Mouse (Mus musculus) embryonic facial prominence, embryonic 11.5 days (tissue): ENCODE results near the gene Cd37. TPM values are rescaled to one million over a fixed set of nuclear protein-coding genes. Genes with fewer than 3 reads are reported as not detected.

Experiments used
- ATAC-seq: fragments of 200-750 bp; cut with Nextera tagmentation; replicated peaks from 2 replicates; pipeline ENCODE4 v1.8.0; 2017; ENCODE audit warnings: low read depth; ENCODE audit not compliant: insufficient number of reproducible peaks, low FRiP score, low TSS enrichment
- DNase-seq: peaks from one replicate; pipeline ENCODE4 v3.0.0-alpha.2; 2015; ENCODE audit warnings: low spot score
- H3K27ac ChIP-seq: fragments of 300-500 bp; sonication (generic); replicated peaks from 2 replicates; pipeline ENCODE4 v1.5.1; 2014; ENCODE audit warnings: mild to moderate bottlenecking, low read depth, low read length, control low read depth
- H3K27me3 ChIP-seq: fragments of 300-500 bp; sonication (generic); 2 replicates; pipeline ENCODE4 v1.6.1; 2014; ENCODE audit warnings: mild to moderate bottlenecking, low read length, moderate library complexity, mixed read lengths; ENCODE audit not compliant: control insufficient read depth, insufficient read depth
- H3K36me3 ChIP-seq: fragments of 300-500 bp; sonication (generic); replicated peaks from 2 replicates; pipeline ENCODE4 v1.6.1; 2014; ENCODE audit warnings: low read depth, mild to moderate bottlenecking, low read length, moderate library complexity, mixed read lengths; ENCODE audit not compliant: control insufficient read depth, insufficient read depth
- H3K4me1 ChIP-seq: fragments of 300-500 bp; sonication (generic); 2 replicates; pipeline ENCODE4 v1.6.1; 2014; ENCODE audit warnings: low read length, mixed read lengths; ENCODE audit not compliant: control insufficient read depth, insufficient read depth
- H3K4me2 ChIP-seq: fragments of 300-500 bp; sonication (generic); 2 replicates; pipeline ENCODE4 v1.6.1; 2014; ENCODE audit warnings: low read depth, mild to moderate bottlenecking, control low read depth, low read length, moderate library complexity
- H3K4me3 ChIP-seq: fragments of 300-500 bp; sonication (generic); 2 replicates; pipeline ENCODE4 v1.5.1; 2014; ENCODE audit warnings: low read depth, low read length, control low read depth
- H3K9ac ChIP-seq: fragments of 300-500 bp; sonication (generic); replicated peaks from 2 replicates; pipeline ENCODE4 v1.6.1; 2014; ENCODE audit warnings: mild to moderate bottlenecking, control low read depth, low read length
- H3K9me3 ChIP-seq: fragments of 300-500 bp; sonication (generic); replicated peaks from 2 replicates; pipeline ENCODE4 v1.6.1; 2016; ENCODE audit warnings: mild to moderate bottlenecking, low read length, inconsistent platforms, mixed read lengths; ENCODE audit not compliant: control insufficient read depth
- WGBS: fragments of 180-500 bp; shearing (Covaris S2); extraction: QIAGEN DNeasy Blood & Tissue Kit; methylation state at CpG from one replicate; pipeline ENCODE4 v1.1.7; 2014; 5-methylcytosine and 5-hydroxymethylcytosine counted together
- polyA plus RNA-seq: library from polyadenylated mRNA; unstranded; fragments of >200 nt; fragmentation: Nextera tagmentation; extraction: Ambion mirVana; gene quantifications from 2 replicates; pipeline ENCODE4 v1.2.1, GENCODE M21; 2014

Gene Cd37
- 0.86 and 1.1 TPM in 2 replicates for polyA plus RNA-seq

DNA sequence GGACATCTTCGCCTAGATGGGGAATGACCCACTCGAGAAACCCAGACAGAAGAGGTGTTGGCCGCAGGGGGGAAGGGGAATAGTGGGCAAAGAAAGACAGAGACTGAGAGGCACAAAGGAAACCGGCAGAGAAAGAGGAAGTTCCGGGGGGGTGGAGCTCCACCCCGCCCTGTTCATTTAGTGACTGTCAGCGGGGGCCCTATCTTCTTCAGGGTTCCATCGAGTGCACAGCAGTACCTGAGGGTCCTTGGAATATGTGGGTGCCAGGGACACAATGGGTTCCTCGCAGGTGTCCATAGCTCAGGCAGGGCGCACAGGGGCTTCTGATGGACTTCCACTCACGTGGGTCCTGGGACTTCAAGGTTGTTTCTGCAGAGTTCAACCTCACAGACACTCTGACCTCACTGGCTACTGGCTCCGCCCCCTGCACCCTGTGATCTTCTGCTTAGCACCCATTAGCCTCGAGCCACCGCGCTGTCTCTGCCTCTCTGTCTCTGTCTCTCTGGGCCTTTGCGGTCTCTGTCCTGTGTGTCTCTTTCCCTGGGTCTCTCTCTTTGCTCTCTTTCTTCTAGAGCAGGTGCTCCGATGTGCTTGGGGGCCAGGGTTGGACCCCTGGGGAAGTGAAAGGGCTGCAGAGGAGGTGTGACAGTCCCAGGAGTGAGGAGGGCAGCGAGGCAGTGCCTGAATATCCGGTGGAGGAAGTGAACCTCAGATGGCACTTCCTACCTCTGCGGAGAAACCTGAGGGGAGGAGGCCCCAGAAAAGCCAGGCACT, at the start of gene Cd37:
Gene Cd37 (minus strand): TSS at position 393 of the 774 bp plus-strand sequence.
- H3K27ac ChIP-seq, result no peak within 1 kb of the TSS
- 40% methylated on average over 20 of the region's 20 CpGs for WGBS
- no peak for ATAC-seq
- no peaks in the 10 kb centered on the region for H3K36me3 ChIP-seq
- H3K27me3 ChIP-seq, result peaks cover 13% of the 10 kb centered on the region
- peaks cover 2% of the 10 kb centered on the region for H3K4me1 ChIP-seq
- no peak within 1 kb of the TSS for H3K4me3 ChIP-seq
- no peak within 1 kb of the TSS for H3K9ac ChIP-seq
- DNase-seq, result no peak
- no peak within 1 kb of the TSS for H3K4me2 ChIP-seq
- H3K9me3 ChIP-seq, result no peaks in the 10 kb centered on the region

DNA sequence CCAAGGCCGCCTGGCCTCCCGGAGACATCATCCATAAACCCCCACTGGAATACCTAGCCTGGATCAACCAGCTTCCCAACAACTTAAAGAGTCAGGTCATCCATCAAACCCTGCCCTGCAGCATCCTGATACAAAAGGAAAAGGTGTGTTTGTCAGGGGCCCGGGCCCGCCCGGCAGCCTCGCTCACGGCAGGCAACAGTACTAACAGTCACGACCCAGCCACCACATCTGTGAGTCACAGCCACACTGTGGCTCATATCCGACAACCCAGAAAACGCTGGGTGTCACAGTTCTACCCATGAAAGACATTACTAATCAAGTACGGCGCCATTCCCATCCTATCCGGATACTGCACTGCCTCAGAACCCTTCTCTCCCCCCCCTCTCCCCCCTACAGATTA, 47.6 kb upstream of the Cd37 start:
- no peak for ATAC-seq
- no peak overlapping the region for H3K9ac ChIP-seq
- H3K4me2 ChIP-seq, result no peak overlapping the region
- H3K27me3 ChIP-seq, result no peaks in the 10 kb centered on the region
- H3K36me3 ChIP-seq, result no peaks in the 10 kb centered on the region
- H3K27ac ChIP-seq, result no peak overlapping the region
- no peaks in the 10 kb centered on the region for H3K9me3 ChIP-seq
- no peak for DNase-seq
- H3K4me3 ChIP-seq, result no peak overlapping the region
- no peaks in the 10 kb centered on the region for H3K4me1 ChIP-seq
- 81% methylated on average over 13 of the region's 13 CpGs for WGBS

DNA sequence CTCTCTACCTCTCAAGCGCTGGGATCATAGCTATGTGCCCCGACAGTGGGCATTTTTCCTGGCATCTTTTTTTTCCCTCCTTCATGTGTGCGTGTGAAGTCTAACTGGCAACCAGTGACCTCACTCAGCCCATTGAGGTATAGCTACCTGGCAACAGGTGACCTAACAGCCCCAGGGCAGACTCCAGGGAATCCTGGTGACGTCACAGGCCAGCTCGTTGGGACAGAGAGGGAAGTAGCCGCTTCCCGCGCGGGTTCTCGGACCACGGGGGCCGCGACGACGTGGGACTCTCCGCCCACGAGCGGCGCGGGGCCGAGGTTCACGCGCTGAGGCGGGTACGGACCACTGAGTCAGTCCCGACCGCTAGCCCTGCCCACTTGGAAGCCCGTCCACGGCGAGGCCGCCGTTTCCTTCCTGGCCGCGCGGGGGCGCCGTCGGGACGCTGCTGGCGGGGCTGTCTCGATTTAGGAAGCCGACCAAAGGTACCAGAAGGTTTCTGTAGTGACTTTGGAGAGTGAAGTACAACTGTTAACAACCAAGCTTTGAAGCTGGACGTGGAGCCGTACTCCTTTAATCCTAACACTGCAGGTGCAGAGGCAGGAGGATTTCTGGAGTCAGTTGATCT, 38.3 kb upstream of the Cd37 start, which contains the start of gene Slc6a21:
Gene Slc6a21 (plus strand): TSS at position 378 of the 625 bp plus-strand sequence.
- Histone ChIP-seq H3K36me3 (no peaks in the 10 kb centered on the region), H3K27me3 (0 out of 2 replicates have a peak, but pooled peaks cover 4% of the 10 kb centered on the region), H3K9me3 (no peaks in the 10 kb centered on the region), H3K27ac (no peak within 1 kb of the TSS), H3K4me1 (no peaks in the 10 kb centered on the region), H3K4me3 (peak within 1 kb of the TSS; percentile 32), H3K9ac (peak within 1 kb of the TSS; percentile 42; the same call in 1 of the 2 replicates), H3K4me2 (peak within 1 kb of the TSS; percentile 63)
- DNase-seq (peak; percentile 50), ATAC-seq (no peak)
- WGBS, result 7% methylated on average over 44 of the region's 44 CpGs

DNA sequence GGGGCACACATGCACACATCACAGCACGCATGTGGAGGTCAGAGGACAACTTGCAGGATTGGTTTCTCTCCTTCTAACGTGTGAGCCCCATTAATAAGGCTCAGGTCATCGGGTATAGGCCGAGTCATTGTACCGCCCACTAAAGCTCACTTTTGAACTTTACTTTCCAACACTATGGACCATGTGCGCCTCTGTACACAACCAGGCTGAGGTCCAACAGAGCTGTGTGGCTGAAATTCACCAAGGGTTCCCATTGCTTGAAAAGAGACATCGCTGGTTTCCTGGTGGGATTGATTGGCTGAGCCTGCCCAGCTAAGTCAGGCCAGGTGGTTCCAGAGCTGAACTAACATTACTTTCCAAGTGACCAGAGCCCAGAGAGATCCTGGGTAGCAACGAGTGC, 34.8 kb upstream of the Cd37 start:
- H3K27ac ChIP-seq, result no peak overlapping the region

DNA sequence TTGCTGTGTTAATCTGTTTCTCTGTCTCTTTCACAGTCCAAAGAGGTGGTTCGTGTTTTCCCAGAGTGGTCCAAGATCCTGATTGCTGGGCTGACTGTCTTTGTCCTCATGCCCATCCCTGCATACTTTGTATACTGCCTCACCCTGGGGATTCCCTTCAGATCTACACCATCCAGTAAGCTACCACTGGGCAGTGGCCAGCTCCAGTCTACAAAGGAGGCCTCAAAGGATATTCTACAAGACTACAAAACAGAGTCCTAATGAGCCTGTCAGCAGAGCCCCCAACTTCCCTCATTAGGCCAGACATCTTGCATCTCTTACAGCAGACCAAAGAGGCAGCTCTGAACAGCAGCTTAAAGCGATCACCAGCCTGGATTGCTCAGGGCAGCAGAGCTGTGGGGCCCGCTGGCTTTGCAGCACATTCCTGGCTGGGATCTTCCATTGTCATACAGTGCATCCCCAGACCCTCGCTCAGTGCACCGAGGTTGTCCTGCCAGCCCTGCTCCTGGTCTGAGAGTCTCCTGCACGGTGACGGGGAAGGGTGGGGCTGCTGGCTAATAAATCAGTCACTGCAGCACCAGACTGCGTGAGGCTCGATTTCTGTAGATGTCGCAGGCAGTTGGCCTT, 34.0 kb upstream of the Cd37 start:
- Histone ChIP-seq H3K4me3 (no peak overlapping the region), H3K36me3 (no peaks in the 10 kb centered on the region), H3K27me3 (0 out of 2 replicates have a peak, but pooled peaks cover 4% of the 10 kb centered on the region), H3K4me2 (no peak overlapping the region), H3K4me1 (no peaks in the 10 kb centered on the region), H3K9ac (no peak overlapping the region), H3K9me3 (no peaks in the 10 kb centered on the region), H3K27ac (no peak overlapping the region)
- ATAC-seq (no peak), DNase-seq (no peak)
- 72% methylated on average over 10 of the region's 10 CpGs for WGBS

More for the DNA sequence above, 34.8 kb upstream of the Cd37 start:
- Histone ChIP-seq H3K9me3 (no peaks in the 10 kb centered on the region), H3K4me2 (no peak overlapping the region), H3K36me3 (no peaks in the 10 kb centered on the region), H3K4me3 (no peak overlapping the region), H3K27me3 (0 out of 2 replicates have a peak, but pooled peaks cover 4% of the 10 kb centered on the region), H3K9ac (no peak overlapping the region), H3K4me1 (no peaks in the 10 kb centered on the region)
- no peak for ATAC-seq
- DNase-seq, result no peak
- 89% methylated on average over 8 of the region's 8 CpGs for WGBS

DNA sequence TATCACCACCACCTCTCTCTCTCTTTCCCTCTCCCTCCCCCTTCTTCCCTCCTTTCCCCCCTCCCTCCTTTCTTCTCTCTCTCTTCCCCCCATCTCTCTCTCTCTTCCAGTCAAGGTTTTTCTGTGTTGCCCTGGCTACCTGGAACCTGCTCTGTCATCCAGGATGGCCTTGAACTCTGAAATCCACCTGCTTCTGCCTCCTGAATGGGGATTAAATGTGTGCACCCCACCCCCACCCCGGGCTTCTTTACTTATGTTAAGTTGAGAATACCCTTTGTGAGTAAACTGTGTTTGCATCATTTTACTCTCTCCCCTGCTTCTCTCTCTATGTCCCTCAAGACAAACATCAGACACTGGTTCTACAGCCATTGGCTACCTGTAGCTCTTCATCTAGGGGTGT, 26.6 kb upstream of the Cd37 start:
- no peak overlapping the region for H3K27ac ChIP-seq
- H3K4me3 ChIP-seq, result no peak overlapping the region
- ATAC-seq, result no peak
- no peaks in the 10 kb centered on the region for H3K4me1 ChIP-seq
- no peaks in the 10 kb centered on the region for H3K27me3 ChIP-seq
- 84% methylated on average over 1 of the region's 1 CpGs for WGBS
- H3K9ac ChIP-seq, result no peak overlapping the region
- H3K9me3 ChIP-seq, result no peaks in the 10 kb centered on the region
- H3K36me3 ChIP-seq, result no peaks in the 10 kb centered on the region
- no peak overlapping the region for H3K4me2 ChIP-seq
- no peak for DNase-seq

DNA sequence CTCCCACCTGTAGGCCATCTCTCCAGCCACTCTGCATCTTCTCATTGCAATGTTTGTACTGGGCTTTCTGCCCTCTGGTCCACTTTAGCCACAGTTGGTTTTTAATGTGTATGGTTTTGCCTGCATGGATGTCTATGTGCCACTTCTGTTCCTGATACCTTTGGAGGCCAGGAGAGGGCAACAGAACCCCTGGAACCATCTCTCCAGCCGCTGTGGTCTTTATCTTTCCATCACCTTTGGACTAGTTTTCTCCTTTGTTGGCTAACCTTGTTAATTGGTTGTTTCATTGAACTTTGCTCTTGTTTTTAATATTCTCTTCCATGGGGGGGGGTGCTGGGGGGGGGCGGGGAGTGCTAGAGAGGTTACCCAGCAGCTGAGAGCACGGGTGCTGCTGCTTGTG, 25.4 kb upstream of the Cd37 start:
- DNase-seq (no peak), ATAC-seq (no peak)
- Histone ChIP-seq H3K9ac (no peak overlapping the region), H3K36me3 (no peaks in the 10 kb centered on the region), H3K27me3 (no peaks in the 10 kb centered on the region), H3K4me1 (no peaks in the 10 kb centered on the region), H3K27ac (no peak overlapping the region), H3K9me3 (no peaks in the 10 kb centered on the region), H3K4me3 (no peak overlapping the region), H3K4me2 (no peak overlapping the region)
- WGBS, result 69% methylated on average over 3 of the region's 3 CpGs
